Mouse (Mus musculus) adrenal gland, postnatal 0 days (tissue): Measurements from ENCODE around the gene Grid2. TPM values are rescaled to one million over a fixed set of nuclear protein-coding genes. Genes with fewer than 3 reads are reported as not detected.

ENCODE experiments used
- polyA plus RNA-seq: library from polyadenylated mRNA; unstranded; fragments of >200 nt; fragmentation: Nextera tagmentation; extraction: Ambion mirVana; gene quantifications from 2 replicates; pipeline ENCODE4 v1.2.1, GENCODE M21; 2015

Grid2 gene
- 0.63 and 1.2 TPM in 2 replicates for polyA plus RNA-seq

DNA sequence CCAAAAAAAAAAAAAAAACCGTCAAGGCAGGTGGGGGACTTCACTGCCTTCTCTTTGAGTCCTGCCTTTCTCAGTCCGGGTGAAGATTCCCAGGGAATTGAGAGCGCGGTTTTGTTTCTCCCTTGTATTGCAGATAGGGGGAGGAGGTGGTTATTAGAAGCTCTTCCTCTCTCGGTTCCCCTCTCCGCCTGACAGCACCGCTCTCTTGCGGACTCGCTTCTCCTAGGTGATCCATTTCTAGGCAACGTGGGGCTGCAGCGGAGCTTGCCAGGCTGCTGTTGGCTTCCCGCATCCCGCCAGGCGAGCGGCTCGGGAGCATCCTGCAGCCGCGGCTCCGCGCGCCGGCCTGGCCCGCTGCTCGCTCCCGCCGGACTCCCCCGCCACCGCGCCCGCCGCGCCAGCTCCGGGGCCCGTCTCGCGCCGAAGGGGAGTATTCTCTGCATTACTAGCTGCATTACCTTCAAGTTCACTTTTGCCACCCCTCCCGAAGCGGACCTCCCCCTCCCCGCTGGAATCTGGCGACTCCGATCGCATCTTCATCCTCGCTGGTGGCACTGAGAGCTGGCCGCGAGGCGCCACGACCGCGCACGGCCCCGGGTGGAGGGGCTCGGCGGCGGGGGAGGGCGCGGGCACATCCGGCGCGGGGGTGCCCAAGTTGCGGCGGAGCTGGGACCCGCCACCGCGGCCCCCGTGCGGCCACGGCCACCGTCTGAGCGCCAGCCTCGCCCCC is at the start of gene Grid2:
Gene Grid2, plus strand, starts transcription at position 51 of the 730 bp plus-strand sequence.

DNA sequence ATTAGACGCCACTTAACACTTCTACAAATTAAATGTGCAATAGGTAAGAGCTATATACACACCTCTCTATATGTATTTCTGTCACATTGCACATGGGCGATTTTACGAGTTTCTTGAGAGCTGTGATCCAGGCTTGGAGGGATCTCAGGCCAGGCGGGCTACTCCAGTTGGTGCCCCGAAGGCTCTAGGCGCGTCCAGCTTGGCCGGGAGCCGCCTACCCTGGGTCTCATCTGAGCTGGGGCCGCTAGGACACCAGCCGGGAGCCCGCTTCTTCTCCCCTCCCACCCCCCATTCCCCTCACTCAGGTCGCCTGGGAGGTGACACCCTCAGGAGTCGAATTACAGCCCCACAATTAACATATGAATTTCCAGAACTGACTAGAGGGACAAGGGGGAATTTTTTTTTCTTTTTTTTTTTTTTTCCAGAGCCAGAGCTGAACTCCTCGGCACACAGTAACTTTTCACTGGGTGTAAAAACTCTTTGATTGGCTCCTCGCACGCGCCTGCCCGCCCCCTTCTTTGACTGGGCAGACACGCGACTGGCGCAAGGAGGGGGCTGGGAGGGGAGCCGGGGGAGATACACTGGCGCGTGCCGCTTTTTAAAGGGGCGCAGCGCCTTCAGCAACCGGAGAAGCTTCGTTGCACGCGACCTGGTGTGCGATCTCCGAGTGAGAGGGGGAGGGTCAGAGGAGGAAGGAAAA is 1473.0 kb downstream of the Grid2 start, which contains the start of gene Atoh1:
Gene Atoh1, plus strand, starts transcription at position 627 of the 700 bp plus-strand sequence.

